Mouse (Mus musculus) c-Kit-positive CD71-negative TER-119-negative erythroid progenitor cells, embryonic 14.5 days (primary cell): ENCODE data around the gene Mettl15.
"Not testable (repeated sequence)": the region's sequence is repeated elsewhere in the genome, so short reads cannot be mapped to it uniquely, and the experiment has no call there.

Source experiments
- DNase-seq: peaks from one replicate; pipeline ENCODE4 v3.0.0-alpha.2; 2013; ENCODE audit warnings: low read depth

Mettl15 gene

GRCm38 (mm10) chr2:109280600-109281340 lies at the start of gene Mettl15, which contains the start of gene Kif18a:
Gene Mettl15 (minus strand): TSS chr2:109280748.
Gene Kif18a (plus strand): TSS chr2:109280738.
- peak; percentile 95 for DNase-seq

GRCm38 (mm10) chr2:109311369-109311768 lies 30.8 kb upstream of the Mettl15 start:
- no peak for DNase-seq

GRCm38 (mm10) chr2:109303638-109304037 lies 23.1 kb upstream of the Mettl15 start:
- DNase-seq: no peak

- DNase-seq: no peak
These were observed 21.7 kb upstream of the Mettl15 start for GRCm38 (mm10) chr2:109302234-109302633.

GRCm38 (mm10) chr2:109298160-109298559 lies 17.6 kb upstream of the Mettl15 start:
- no peak for DNase-seq

- DNase-seq: no peak
These were observed 15.7 kb upstream of the Mettl15 start for GRCm38 (mm10) chr2:109296264-109296663.

GRCm38 (mm10) chr2:109289327-109289726 lies 8.8 kb upstream of the Mettl15 start:
- no peak for DNase-seq

GRCm38 (mm10) chr2:109284121-109284520 lies 3.6 kb upstream of the Mettl15 start:
- DNase-seq: no peak

GRCm38 (mm10) chr2:109281341-109281690 lies 768 bp upstream of the Mettl15 start:
- no peak for DNase-seq

GRCm38 (mm10) chr2:109280272-109280599 lies 312 bp downstream of the Mettl15 start:
- DNase-seq: no peak

GRCm38 (mm10) chr2:109278036-109278435 lies 2.5 kb downstream of the Mettl15 start:
- peak; percentile 33 for DNase-seq

- no peak for DNase-seq
These were observed 3.0 kb downstream of the Mettl15 start for GRCm38 (mm10) chr2:109277593-109277992.

GRCm38 (mm10) chr2:109273098-109273497 lies 7.5 kb downstream of the Mettl15 start:
- DNase-seq: no peak

- DNase-seq: no peak
These were observed 17.8 kb downstream of the Mettl15 start for GRCm38 (mm10) chr2:109262779-109263178.

GRCm38 (mm10) chr2:109241947-109242346 lies 38.6 kb downstream of the Mettl15 start:
- DNase-seq: no peak

- no peak for DNase-seq
These were observed 44.8 kb downstream of the Mettl15 start for GRCm38 (mm10) chr2:109235741-109236140.

- no peak for DNase-seq
These were observed 46.7 kb downstream of the Mettl15 start for GRCm38 (mm10) chr2:109233876-109234275.

GRCm38 (mm10) chr2:109230443-109230842 lies 50.1 kb downstream of the Mettl15 start:
- DNase-seq: no peak

- no peak for DNase-seq
These were observed 53.4 kb downstream of the Mettl15 start for GRCm38 (mm10) chr2:109227196-109227595.

GRCm38 (mm10) chr2:109221470-109221869 lies 59.1 kb downstream of the Mettl15 start:
- DNase-seq: no peak

GRCm38 (mm10) chr2:109216678-109217077 lies 63.9 kb downstream of the Mettl15 start:
- DNase-seq: not testable (repeated sequence)

- not testable (repeated sequence) for DNase-seq
These were observed 69.9 kb downstream of the Mettl15 start for GRCm38 (mm10) chr2:109210641-109211040.

GRCm38 (mm10) chr2:109208032-109208431 lies 72.5 kb downstream of the Mettl15 start:
- no peak for DNase-seq

- no peak for DNase-seq
These were observed 97.6 kb downstream of the Mettl15 start for GRCm38 (mm10) chr2:109182993-109183392.
